Mouse (Mus musculus) limb, embryonic 14.5 days (tissue): ENCODE measurements around the gene Gm17482. TPM values are rescaled to one million over a fixed set of nuclear protein-coding genes. Genes with fewer than 3 reads are reported as not detected.

ENCODE experiments used
- ATAC-seq: fragments of 200-750 bp; cut with Nextera tagmentation; 2 replicates; pipeline ENCODE4 v1.8.0; 2017; ENCODE audit warnings: low read depth, moderate number of reproducible peaks, moderate TSS enrichment; ENCODE audit not compliant: low FRiP score
- DNase-seq: peaks from one replicate; pipeline ENCODE4 v3.0.0-alpha.2; 2015; ENCODE audit warnings: low spot score
- H3K27ac ChIP-seq: fragments of 300-500 bp; sonication (generic); replicated peaks from 2 replicates; pipeline ENCODE4 v1.5.1; 2014; ENCODE audit warnings: low read depth, mild to moderate bottlenecking, low read length, moderate library complexity, mixed read lengths
- H3K27me3 ChIP-seq: fragments of 300-500 bp; sonication (generic); 2 replicates; pipeline ENCODE4 v1.6.1; 2014; ENCODE audit warnings: low read length, mixed read lengths; ENCODE audit not compliant: control insufficient read depth, insufficient read depth
- H3K36me3 ChIP-seq: fragments of 300-500 bp; sonication (generic); 2 replicates; pipeline ENCODE4 v1.6.1; 2014; ENCODE audit warnings: mild to moderate bottlenecking, low read length, moderate library complexity, mixed read lengths; ENCODE audit not compliant: control insufficient read depth, insufficient read depth
- H3K4me1 ChIP-seq: fragments of 300-500 bp; sonication (generic); 2 replicates; pipeline ENCODE4 v1.6.1; 2014; ENCODE audit warnings: antibody characterized with exemption, low read length, mixed read lengths; ENCODE audit not compliant: control insufficient read depth, insufficient read depth
- H3K4me2 ChIP-seq: fragments of 300-500 bp; sonication (generic); replicated peaks from 2 replicates; pipeline ENCODE4 v1.6.1; 2014; ENCODE audit warnings: low read depth, mild to moderate bottlenecking, low read length, moderate library complexity; ENCODE audit not compliant: severe bottlenecking
- H3K4me3 ChIP-seq: fragments of 300-500 bp; sonication (generic); replicated peaks from 2 replicates; pipeline ENCODE4 v1.5.1; 2014; ENCODE audit warnings: low read length
- H3K9ac ChIP-seq: fragments of 300-500 bp; sonication (generic); 2 replicates; pipeline ENCODE4 v1.6.1; 2014; ENCODE audit warnings: mild to moderate bottlenecking, low read depth, low read length, moderate library complexity; ENCODE audit not compliant: severe bottlenecking
- H3K9me3 ChIP-seq: fragments of 300-500 bp; sonication (generic); 2 replicates; pipeline ENCODE4 v1.6.1; 2016; ENCODE audit warnings: low read length; ENCODE audit not compliant: control insufficient read depth
- POLR2A ChIP-seq: fragments of 200-500 bp; IDR thresholded peaks from 2 replicates; pipeline ENCODE4 v1.8.0; 2012; ENCODE audit warnings: inconsistent platforms, mild to moderate bottlenecking, moderate library complexity, borderline replicate concordance; ENCODE audit not compliant: insufficient read depth, insufficient read length; ENCODE audit errors: extremely low read depth
- WGBS: fragments of 180-500 bp; shearing (Covaris S2); extraction: QIAGEN DNeasy Blood & Tissue Kit; methylation state at CpG from one replicate; pipeline ENCODE4 v1.1.7; 2014; 5-methylcytosine and 5-hydroxymethylcytosine counted together
- polyA plus RNA-seq, 2 experiments: library from polyadenylated mRNA; depleted of rRNA in 1 of 2; stranded (reverse) in 1 of 2; unstranded in 1 of 2; fragments of >200 nt; fragmentation: Nextera tagmentation in 1 of 2; extraction: Ambion mirVana in 1 of 2; gene quantifications; 2 replicates each; pipeline versions ENCODE4 v1.2.1 to v1.2.3; 2012 to 2014

The Gm17482 gene
- polyA plus RNA-seq, 2 experiments = not detected

DNA sequence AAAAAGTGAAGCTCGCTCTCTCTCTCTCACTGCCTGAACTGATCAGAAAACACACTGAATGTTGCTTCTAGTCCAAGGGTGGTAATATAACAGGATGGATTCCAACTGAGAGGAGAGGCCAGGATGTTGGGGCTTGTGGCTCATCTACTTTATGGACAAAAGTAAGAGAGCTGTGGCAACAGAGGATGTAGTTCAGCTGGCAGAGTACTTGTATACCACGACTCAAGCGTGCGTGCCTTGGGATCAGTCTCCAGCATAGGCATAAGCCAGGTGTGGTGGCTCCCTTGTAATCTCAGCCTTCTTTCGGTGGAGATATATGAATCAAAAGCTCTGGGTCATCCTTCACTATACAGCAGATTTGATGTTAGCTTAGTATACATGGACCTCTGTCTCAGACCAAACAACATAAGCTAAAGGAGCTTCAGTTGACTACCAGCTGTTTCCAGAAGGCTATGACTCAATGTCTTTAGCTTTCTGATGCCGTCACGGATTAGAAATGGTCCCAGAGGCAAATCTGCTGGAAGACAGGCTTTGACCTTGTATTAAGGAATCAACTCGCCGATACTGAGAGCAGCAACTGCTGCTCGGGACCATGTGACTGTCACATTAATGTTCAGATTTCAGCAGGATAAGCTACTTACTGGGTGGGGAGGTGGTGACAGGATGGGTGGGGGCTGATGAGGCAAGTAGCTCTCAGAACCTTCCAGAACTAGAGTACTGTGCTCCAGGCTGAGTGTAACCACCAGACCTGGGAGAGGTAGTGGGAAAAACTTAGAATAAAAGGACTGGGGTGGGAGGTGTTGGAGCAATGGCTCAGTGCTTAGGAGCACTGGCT lies 41.6 kb downstream of the Gm17482 start:
- ATAC-seq (no peak), DNase-seq (no peak)
- WGBS = 81% methylated on average over 10 of the region's 10 CpGs

DNA sequence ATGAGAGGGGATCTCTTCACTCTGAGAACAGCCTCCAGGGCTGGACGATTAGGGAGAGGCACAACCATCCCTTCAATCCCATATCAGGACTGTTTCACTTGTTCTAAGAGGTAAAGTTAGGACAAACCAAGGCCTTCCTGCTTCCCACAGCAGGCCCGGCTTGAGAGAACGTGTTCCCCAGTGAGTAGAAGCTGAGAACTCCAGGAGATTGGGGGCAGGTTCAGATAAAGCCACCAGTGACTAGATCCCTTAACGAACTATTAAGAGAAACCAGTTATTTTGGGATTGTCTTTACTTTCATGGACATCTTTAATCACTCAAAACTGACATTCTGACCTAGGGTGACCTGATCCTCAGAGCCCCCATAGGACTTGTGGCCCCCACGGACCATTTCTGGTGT lies 42.4 kb downstream of the Gm17482 start:
- no peak overlapping the region for H3K9ac ChIP-seq
- peaks cover 10% of the 10 kb centered on the region for H3K4me1 ChIP-seq
- H3K27me3 ChIP-seq = no peaks in the 10 kb centered on the region
- no peak overlapping the region for H3K4me2 ChIP-seq
- 60% methylated on average over 5 of the region's 5 CpGs for WGBS
- ATAC-seq (no peak), DNase-seq (no peak)
- H3K27ac ChIP-seq = no peak overlapping the region
- no peaks in the 10 kb centered on the region for H3K9me3 ChIP-seq
- H3K36me3 ChIP-seq = no peaks in the 10 kb centered on the region
- no peak for TF ChIP-seq POLR2A
- no peak overlapping the region for H3K4me3 ChIP-seq

More for the DNA sequence above, 41.6 kb downstream of the Gm17482 start:
- no peak overlapping the region for H3K9ac ChIP-seq
- no peak overlapping the region for H3K27ac ChIP-seq
- peaks cover 10% of the 10 kb centered on the region for H3K4me1 ChIP-seq
- H3K36me3 ChIP-seq = no peaks in the 10 kb centered on the region
- H3K4me3 ChIP-seq = no peak overlapping the region
- no peak overlapping the region for H3K4me2 ChIP-seq
- H3K27me3 ChIP-seq = no peaks in the 10 kb centered on the region
- no peak for TF ChIP-seq POLR2A
- no peaks in the 10 kb centered on the region for H3K9me3 ChIP-seq

DNA sequence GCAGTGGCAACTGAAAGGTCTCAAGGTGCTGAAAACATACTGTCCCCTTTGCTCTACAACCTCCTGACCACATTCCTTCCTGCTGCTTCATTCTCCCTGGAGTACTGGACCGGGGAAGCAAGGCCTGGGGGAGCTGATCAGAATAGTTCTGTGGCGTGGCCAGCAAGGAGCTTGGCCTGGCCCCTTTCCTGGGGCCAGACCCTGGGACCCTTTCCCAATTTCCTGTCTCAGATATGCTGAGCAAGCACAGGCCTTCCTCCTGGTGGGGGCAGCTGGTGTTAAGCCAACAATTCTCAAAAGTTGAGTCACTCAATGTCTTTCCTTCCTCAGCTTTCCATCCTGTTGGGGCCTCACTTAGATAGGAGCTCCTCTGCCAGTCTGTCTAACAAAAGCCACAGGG lies 42.9 kb downstream of the Gm17482 start:
- no peaks in the 10 kb centered on the region for H3K36me3 ChIP-seq
- H3K9ac ChIP-seq = no peak overlapping the region
- 64% methylated on average over 2 of the region's 2 CpGs for WGBS
- ATAC-seq = no peak
- H3K4me3 ChIP-seq = no peak overlapping the region
- TF ChIP-seq POLR2A = no peak
- no peaks in the 10 kb centered on the region for H3K9me3 ChIP-seq
- no peak overlapping the region for H3K4me2 ChIP-seq
- H3K27ac ChIP-seq = no peak overlapping the region
- peaks cover 10% of the 10 kb centered on the region for H3K4me1 ChIP-seq
- DNase-seq = no peak
- H3K27me3 ChIP-seq = no peaks in the 10 kb centered on the region

DNA sequence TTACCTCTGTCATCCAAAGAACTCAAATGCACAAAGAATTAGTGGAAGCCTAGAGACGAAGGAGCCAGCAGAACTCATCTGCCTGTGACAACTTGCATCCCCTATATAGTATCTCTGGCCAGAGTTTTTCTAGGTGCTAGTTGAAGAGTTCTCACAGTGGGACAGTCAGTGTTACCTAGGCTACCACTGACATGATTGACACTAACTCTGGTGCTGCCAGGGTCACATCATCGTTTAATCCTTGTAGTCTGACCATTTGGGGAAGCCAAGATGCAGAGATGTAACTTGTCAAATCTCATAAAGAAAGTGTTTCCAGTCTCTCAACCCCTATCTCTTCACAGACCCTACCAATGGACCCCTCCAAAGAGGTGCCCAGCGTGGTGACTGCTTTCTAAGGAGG lies 44.2 kb downstream of the Gm17482 start:
- H3K4me1 ChIP-seq = peaks cover 10% of the 10 kb centered on the region
- no peaks in the 10 kb centered on the region for H3K27me3 ChIP-seq
- WGBS = 55% methylated on average over 3 of the region's 3 CpGs
- no peak overlapping the region for H3K9ac ChIP-seq
- no peaks in the 10 kb centered on the region for H3K36me3 ChIP-seq
- no peak for ATAC-seq
- no peak overlapping the region for H3K27ac ChIP-seq
- no peak overlapping the region for H3K4me3 ChIP-seq
- no peaks in the 10 kb centered on the region for H3K9me3 ChIP-seq
- no peak for TF ChIP-seq POLR2A
- DNase-seq = no peak
- no peak overlapping the region for H3K4me2 ChIP-seq

DNA sequence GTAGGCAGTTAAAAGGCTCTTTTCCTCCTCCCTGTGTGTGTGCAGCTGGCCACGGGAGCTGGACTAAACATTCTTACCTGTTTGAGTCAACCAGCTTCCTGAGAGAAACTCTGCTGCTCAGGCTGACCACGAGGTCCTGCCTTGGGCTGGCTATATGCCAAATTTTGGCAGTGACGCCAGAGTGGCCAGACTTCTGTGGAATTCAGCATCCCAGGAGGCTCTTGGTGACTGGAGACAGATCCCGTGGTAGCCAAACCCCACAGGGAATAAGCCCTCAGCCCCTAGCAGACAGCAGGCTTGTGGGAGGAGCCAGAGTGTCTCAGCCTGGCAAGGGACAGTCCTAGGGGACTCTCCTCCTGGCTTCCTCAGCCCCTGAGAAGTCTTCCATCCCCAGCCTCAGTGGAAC lies 44.7 kb downstream of the Gm17482 start:
- no peak for TF ChIP-seq POLR2A
- H3K36me3 ChIP-seq = no peaks in the 10 kb centered on the region
- no peaks in the 10 kb centered on the region for H3K9me3 ChIP-seq
- no peak overlapping the region for H3K4me3 ChIP-seq
- H3K27ac ChIP-seq = no peak overlapping the region
- H3K4me1 ChIP-seq = peaks cover 10% of the 10 kb centered on the region
- no peak overlapping the region for H3K4me2 ChIP-seq
- peak; percentile 29 for DNase-seq
- ATAC-seq = 0 out of 2 replicates have a peak, but pooled peaks have one; percentile 32
- 7% methylated on average over 4 of the region's 4 CpGs for WGBS
- H3K27me3 ChIP-seq = no peaks in the 10 kb centered on the region
- no peak overlapping the region for H3K9ac ChIP-seq
